Mouse (Mus musculus) ZHBTc4 (cell line): ENCODE measurements around the gene Gm20388.

Experiments
- DNase-seq: peaks from one replicate; pipeline ENCODE4 v3.0.0-alpha.2; 2011; ENCODE audit warnings: low read depth, low spot score

The Gm20388 gene

DNA sequence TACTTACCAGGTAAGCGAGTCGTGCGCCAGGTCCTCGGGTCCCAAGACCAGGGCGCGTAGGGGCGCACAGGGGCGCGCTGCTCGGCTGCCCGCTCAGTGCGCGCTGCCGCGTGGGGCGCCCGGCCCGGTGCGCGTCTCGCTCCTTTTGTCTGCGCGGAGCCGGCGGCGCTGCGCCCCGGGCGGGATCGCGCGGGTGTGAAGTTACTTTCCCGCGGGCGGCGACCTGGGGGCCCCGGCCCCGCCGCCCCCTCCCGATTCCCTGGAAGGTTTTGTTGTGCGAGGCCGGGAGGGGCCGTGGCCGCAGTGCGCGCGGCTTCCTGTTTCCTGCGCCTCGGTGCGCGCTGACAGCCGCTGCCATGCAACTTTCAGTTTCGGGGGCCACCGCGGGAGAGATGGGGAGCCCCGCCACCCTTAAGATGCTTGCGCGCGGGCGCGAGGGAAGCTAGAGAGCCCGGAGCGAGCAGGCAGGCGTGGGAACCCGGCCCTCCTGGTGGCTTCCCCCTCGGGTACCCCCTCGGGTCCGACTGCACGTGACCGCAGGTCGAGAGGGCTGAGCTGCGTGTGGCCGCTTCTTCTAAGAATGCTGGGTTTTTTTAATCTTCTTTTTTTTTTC is 578.6 kb downstream of the Gm20388 start:
- peak; percentile 42 for DNase-seq

DNA sequence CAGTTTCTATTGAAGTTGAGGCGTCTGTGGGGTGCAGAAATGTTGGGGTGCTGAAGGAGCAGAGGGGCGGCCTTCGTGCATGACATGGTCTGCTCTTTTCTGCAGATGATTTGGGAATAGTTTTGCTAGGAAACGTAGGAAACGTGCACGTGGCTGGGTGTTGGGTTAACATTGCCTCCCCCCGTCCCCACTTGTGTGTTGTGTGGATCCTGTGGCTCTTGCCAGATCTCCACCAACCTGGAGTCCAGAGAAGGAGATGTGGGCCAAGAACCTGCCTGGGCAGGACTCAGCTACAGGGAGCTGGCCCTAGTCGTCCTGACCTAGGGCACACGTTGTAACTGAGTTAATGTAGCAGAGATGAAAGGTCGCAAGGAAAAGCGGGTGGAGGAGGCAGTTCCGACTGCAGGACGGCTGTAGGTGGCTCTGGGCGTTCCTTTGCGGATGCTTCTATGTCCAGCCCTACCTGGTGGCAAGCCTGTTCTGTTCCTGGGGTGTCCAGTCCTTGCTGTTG is 579.2 kb downstream of the Gm20388 start:
- DNase-seq, result no peak

DNA sequence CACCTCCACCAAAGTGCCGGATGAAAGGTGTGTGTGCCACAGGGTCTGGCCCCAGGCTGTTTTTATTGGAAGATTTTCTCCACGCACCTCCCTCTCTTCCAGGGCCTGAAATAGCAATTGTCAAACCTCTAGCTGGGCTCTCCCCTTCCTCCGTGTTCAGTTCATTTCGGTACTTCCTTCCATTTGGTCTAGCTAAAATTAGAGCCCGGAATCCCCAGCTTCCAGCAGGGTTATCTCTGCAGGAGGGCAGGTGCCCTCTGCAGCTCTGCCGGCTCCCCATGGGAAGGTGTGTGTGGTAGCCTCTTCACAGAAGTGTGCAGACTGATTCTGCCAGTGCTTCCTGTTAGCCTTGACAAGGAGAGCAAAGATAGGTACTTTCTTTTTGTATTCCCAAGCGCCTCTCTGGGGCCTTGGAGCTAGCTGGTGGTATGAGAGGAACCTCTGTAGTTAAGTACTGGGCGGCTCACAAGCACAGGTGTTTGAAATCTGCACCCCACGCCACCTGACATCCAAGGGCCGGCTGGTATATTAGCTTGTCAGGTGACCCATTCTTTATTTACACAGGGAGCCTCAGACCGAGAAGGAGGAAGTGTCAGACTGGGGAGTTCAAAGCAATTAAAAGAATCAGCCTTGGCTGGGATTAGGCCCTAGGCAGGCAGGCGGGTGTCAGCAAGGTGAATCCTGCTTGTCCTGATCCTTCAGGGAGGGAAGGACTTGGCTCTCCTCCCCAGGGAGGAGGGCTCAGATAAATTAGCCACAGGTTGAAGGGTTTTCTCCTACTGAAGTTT is 579.9 kb downstream of the Gm20388 start:
- DNase-seq, result no peak

DNA sequence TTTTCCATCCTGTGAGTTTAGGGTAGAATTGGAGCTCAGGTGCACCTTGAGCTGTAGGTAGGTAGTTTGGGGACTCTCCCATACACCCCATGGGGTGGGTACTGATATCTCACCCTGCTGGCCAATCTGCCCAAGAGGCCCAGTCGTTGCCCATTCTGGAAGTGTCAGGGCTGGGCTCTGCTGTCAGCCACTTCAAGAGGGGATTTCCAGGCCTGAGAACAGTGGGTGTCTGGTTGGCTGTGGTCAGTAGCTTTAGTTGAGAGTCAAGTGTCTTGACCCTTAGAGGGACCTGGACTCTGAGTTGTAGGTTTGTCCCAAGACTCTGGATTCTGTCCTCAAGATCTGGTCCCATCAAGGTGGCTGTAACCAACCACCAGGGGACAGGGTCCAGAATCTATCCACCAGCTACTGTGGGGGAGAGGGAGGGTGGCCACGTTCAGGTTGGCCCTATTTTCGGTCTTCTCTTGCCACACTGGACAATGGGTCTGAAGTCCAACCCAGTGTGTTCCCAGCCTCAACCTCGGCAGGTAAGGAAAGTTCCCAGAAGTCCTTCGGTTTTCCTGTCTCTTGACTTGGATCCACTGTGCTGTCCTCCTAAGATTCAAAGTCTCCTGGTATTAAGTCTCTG is 580.6 kb downstream of the Gm20388 start:
- DNase-seq, result no peak

DNA sequence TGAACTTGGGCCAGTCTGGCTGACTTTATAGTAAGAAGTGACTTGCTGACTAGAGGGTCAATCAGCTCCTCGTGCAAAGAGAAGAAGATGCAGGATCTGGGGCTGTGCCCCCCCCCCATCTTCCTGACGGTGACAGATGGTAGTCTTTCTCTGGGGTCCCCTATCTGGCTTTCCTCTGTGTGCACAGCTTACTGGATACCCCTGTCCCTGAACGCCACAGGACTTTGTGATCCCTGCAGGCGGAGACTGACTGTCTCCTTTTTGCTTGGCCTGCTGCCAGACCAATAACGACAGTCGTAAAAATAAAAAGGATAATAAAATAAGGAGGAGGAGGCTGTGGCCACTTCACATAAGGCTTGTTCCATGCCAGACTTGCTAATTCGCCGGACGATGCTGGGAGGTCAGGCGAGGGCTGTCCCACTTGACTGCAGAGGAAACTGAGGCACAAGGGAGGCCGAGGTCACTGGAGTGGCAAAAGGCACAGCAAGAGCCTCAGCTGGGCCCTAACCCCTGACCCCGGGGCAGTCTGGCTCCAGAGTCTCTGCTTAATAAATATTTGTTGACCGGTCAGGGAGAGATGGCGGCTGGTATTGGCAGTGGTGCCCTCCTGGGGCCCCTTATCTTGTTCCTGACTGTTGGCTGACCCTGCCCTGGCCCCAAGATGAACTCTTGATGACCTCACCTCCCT is 581.7 kb downstream of the Gm20388 start:
- no peak for DNase-seq

DNA sequence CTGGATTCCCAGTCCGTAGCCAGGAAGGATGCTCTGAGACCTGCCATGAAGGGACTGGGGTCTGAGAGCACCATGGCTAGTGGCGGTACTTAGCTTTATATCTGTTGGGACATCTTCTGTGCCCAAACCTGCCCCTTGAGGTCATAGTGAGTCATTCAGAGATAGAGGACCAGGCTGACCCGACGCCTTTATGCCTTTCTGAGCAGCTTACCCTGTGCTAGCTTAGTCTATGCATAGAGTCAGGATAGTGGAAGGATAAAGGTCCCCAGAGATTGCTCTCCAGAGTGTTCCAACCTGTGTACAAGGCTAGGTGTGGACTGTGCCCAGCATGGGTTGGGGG is 582.2 kb downstream of the Gm20388 start:
- no peak for DNase-seq

DNA sequence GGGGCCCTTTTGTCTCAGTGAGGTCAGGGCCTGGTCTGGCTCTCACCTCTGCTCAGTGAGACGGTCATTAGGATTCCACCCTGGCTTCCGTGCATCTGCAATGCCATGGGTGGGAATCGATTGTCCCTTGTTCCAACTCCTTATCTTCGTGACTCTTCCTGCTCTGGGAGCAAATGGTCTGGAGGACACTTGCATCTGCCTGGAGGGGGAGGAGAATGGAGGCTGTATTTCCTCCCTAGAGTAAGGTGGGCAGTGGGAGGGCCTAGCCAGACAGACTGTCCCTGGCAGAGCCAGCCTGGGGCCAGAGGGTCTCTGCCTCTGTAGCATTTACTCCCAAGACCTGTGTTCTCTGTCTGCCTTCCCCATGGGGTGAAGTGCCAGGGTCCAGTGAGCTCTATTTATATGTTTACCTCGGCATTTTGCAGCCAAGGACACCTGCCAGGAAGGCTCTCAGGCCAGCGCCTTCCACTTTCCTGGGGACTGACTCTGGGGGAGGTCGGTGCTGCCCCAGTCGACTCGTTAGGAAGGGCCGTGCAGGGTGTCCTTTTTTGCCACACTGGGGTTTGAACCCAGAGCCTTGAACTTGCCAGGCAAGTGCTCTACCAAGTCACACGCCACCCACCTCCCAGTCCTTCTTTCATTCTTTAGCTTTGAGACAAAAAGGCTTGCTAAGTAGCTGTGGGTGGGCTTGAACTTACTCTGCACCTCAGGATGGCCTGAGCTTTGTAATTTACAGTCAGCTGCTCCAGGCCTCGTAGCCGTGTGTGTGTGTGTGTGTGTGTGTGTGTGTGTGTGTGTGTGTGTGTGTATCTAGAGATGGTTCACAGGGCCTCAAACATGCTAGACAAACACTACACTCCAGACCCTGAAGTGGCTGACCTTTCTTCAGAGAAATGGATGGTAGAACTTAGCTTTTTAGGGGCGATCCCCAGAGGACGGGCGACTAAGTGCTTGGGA is 583.1 kb downstream of the Gm20388 start:
- no peak for DNase-seq

DNA sequence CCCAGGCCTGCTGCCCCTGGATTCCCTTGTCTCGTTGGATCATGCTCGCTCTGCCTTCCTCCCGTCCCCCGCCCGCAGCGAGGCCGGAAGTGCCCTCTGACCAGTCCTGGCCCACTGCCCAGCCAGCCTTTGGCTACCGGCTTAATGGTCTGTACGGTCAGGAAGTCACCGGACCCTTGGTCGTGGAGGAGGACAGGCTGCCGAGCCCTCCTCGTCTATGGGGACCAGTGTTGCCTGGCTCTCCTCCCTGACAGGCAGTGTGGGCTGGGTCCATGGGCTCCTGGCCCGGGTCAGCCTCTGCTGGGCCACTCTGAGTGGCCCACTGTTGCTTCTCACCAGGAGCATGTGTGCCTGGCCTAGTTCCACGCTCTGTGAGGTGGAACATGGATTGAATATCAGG is 584.3 kb downstream of the Gm20388 start:
- no peak for DNase-seq

DNA sequence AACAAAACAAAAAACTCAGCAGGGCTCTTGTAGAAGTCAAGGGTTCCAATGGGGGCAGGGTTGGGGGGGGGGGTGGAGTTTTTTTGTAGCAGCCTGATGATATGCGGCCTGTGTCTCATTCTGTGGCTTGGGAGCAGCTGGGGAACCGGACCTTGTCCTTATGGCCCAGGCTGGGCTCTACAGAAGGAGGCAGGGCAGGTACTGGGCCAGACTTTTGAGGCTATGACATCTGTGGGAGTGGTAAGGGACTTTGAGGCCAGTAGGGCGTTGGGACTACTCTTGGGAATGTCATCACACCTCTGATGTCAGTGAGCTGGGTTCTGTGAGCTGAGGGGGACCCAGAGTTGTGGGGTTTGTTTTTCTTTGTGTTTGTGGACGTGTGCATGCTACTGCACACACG is 584.8 kb downstream of the Gm20388 start:
- no peak for DNase-seq

DNA sequence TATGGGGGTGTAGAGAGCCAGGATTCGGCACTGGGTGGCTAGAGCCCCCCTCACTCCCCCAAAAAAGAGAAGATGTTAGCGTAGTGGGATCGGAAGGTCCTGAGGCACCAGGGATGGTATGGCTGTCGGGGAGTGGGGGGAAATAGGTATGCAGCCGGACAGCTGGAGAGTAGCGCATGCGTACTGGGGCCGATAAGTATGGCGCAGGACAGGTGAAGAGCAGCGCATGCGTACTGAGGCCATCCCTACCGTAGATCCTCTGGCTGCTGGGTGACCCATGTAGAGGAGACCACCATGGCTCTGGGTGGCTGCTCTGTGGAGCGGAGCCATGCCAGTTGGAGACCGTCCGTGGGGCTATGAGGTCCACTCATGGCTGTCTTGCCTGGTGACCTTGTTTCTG is 585.8 kb downstream of the Gm20388 start:
- DNase-seq, result no peak

DNA sequence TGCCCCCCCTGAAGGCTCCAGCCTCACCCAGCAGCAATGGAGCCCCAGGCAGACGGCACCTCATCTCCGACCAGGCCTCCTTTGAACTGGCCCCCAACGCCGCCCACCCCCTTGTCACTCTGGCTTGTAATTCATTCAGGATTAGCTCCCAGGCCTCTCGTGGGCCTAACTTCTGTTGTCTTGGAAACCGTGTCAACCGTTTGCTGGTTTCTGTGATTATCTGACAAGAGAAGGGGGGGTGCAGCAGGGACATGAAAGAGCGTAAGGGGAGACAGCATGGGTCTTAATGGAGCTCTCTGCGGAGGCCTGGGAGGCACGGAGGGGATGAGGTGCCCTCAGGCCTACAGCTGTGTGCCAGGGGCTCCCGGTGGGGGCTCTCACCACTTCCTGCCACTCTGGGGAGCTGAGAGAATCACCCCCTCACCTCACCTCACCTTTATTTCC is 586.9 kb downstream of the Gm20388 start:
- DNase-seq, result no peak

DNA sequence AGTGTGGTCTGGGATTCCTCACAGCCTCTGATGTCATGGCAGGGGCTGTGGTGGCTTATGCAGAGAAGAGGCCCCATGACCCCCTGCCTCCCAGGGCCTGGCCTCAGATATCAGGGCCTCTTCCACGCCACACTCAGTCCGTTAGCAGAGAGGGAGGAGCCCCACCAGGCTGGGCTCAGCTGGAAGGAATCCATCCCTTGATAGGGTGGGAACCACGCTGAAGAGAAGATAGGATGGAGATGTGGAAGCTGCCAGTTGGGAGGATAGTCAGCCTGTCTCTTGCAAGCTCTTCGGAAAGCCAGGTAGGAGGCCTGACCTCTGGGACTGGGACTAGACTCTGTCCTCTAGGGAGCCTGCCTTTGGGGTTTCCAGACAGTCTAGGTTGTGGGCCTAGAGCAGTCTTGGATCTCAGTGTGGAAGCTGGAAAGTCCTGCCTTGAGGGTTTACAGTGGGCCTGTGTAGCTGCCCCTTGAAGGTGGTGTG is 587.7 kb downstream of the Gm20388 start:
- no peak for DNase-seq

DNA sequence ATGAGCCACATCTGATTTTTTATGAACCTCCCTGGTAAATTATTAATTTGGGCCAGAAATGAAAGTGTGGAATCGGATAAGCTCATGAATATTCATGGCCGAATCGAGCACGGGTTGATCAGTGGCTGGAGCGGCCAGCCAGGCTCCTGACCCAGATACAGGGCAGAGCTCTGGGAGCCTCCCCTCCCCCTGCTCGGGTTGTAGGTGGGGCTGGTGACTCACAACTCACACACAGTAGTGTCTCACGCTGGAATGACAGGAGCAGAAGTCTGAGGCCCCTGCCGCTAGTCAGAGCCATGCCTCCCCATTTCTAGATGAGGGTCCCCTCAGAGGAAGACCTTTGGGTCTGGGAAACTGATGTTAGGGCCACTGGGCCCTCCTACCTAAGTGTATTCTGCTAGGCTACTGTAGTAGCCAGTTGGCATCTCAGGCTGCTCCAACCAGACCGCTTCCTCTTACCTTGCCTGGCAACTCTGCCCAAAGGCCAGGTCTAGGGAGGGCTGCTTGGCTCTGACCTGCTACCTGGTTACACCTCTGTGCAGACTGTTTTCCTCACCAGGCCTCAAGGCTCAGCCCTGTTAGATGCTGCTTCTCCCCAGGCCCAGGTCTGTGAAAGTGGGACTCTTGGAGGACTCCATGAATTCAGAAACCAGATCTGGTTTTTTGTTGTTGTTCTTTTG is 588.4 kb downstream of the Gm20388 start:
- no peak for DNase-seq

DNA sequence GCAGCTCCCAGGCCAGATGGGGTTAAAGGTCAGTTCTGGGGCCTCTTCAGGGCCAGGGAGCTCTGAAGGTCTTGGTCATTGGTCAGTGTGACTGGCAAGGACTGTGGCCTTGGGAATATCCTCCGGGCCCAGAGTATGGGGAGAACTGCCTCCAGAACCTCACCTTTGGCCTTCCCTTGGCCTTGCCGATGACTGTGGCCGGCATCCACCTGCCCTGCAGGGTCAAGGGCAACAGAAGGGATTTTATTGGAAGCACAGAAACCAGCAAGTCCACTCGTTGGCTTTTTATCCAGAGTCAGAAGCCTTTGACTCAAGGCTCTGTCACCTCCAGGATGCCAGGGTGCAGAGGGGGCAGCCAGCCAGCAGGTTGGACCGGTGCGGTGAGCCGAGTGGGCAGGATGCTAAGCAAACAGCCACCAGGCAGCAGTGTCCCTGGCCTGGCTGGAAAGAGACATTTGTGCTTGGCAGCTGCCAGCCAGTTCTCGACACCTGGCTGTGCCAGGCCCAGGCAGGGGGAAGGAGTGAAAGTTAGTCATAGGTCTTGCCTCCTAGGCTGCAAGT is 590.1 kb downstream of the Gm20388 start:
- no peak for DNase-seq

DNA sequence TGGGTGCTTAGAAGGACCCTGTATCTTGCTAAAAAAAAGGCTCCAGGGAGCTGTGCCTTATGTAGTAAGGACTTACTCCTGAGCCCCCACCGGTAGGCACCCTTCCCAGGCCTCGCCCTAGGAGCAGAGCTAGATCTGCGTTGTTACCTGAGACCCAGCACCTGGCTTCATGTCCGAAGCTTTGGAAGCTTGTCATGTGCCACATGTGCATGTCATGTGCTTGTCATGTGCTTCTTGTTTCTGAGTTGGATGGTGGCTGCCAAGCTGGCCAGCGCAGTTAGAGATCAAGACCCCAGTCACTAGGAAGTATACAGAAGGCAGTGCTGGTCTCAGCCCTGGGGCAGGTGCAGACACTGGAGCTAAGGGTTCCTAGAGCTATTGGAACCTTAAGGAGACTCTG is 590.8 kb downstream of the Gm20388 start:
- DNase-seq, result no peak

DNA sequence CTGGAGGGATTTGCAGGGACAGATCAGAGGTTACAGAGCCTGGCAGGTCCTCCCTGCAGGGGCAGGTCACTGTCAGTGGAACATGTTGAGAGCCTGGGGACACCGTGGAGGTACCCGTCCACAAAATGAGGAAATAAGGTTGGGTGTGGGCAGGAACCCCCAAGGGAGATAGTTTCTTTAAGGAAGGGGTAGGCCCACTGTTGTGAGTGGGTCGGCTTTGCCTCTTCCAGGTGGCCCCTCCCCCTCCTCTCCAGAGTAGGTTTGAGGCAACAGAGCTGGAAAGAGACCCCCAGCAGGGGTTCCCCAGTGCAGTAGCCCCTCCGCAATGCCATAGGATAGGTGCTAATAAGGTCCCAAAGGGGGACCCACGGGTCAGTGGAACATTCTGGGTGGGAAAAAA is 591.8 kb downstream of the Gm20388 start:
- no peak for DNase-seq

DNA sequence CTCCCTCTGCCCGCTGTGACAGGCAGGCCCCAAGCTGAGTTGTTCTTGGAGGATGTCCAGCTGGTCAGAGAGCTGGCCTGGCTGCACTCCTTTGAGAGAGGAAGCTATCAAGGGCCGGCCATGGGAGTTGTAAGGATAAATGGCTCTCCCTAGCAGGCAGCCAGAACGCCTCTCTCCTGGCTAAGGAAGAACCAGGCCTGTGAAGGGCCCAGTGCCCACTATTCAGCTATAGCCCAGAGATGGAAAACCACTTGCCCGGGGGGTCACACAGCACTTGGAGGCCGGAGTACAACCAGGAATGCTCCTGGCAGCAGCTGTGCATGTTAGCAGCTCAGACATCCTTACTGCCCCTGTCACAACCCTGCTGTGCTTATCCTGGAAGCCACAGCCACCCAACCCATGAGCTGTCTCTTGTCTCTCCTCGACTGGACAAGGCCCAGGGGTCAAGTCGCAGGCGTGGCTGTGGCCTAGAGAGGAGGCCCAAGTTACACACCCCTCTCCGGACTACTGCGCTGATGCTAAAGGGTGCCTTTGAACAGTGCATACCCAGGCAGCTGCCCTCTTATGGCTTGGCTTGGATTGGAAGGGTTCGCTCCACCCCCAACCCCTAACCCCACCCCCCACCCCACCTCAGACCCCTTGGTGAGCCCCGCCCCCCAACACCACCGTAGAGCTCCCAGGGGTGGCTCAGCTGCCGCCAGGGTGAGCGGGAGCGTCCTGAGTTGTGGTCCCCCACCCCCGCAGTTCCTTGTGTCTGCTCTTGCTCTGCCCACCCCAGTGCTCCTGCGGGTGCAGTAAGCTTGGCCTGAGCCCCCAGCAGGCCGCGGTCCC is 593.8 kb downstream of the Gm20388 start:
- DNase-seq, result no peak

DNA sequence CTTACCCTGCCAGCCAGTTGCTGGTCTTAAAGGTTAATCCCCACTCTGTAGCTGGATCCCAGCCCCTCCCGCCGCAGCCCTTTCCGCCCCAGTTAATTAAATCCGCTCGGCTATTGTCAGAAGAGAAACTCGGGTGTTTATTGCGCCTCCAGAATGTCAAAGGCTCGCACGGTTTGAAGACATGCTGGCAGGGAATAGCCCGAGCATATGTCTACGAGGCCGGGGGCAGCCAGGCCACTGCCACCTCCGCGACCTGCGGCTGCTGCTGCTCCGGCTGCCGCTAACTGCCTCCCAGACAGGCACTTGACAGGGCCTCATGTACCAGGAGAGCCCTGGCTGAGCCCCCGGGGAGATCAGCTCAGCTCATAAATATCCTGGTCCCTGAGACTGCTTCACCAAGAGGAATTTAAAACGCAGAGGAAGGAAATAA is 594.5 kb downstream of the Gm20388 start:
- DNase-seq, result no peak
